Mouse (Mus musculus) urinary bladder, postnatal 36 days (tissue): ENCODE results near the gene Rabl6.

Experiments used
- DNase-seq, 2 experiments: peaks; one replicate each; pipeline ENCODE4 v3.0.0; 2022; ENCODE audit warnings: low spot score in 2 of 2, mixed read lengths in 1 of 2

Gene Rabl6

GRCm38 (mm10) chr2:25596765-25597510, 11.4 kb downstream of the Rabl6 start:
- DNase-seq: no peak

GRCm38 (mm10) chr2:25591863-25592262, 16.5 kb downstream of the Rabl6 start:
- DNase-seq: no peak

- no peak for DNase-seq
These were observed 20.0 kb downstream of the Rabl6 start for GRCm38 (mm10) chr2:25588227-25588907.

- no peak for DNase-seq
These were observed 21.0 kb downstream of the Rabl6 start for GRCm38 (mm10) chr2:25587290-25587689.

- DNase-seq: no peak
These were observed 22.7 kb downstream of the Rabl6 start for GRCm38 (mm10) chr2:25585601-25586000.

GRCm38 (mm10) chr2:25584856-25585255, 23.5 kb downstream of the Rabl6 start:
- DNase-seq: no peak

- no peak for DNase-seq
These were observed 24.2 kb downstream of the Rabl6 start for GRCm38 (mm10) chr2:25584152-25584551.

- no peak for DNase-seq
These were observed 24.8 kb downstream of the Rabl6 start for GRCm38 (mm10) chr2:25583571-25583970.

- no peak for DNase-seq
These were observed 25.2 kb downstream of the Rabl6 start for GRCm38 (mm10) chr2:25583120-25583481.

GRCm38 (mm10) chr2:25582466-25583119, 25.7 kb downstream of the Rabl6 start:
- DNase-seq: no peak

GRCm38 (mm10) chr2:25581901-25582301, 26.4 kb downstream of the Rabl6 start:
- no peak for DNase-seq

- peak in 1 of 2 experiments; percentile 56 for DNase-seq
These were observed 26.9 kb downstream of the Rabl6 start, which contains the start of gene Ajm1 for GRCm38 (mm10) chr2:25581294-25581864. Ajm1 (minus strand) TSS chr2:25581757.

GRCm38 (mm10) chr2:25580621-25581101, 27.7 kb downstream of the Rabl6 start:
- no peak for DNase-seq

GRCm38 (mm10) chr2:25579737-25580460, 28.4 kb downstream of the Rabl6 start:
- no peak for DNase-seq

GRCm38 (mm10) chr2:25578796-25579736, 29.3 kb downstream of the Rabl6 start:
- DNase-seq: no peak

GRCm38 (mm10) chr2:25577951-25578795, 30.1 kb downstream of the Rabl6 start:
- no peak for DNase-seq

GRCm38 (mm10) chr2:25576965-25577891, 31.1 kb downstream of the Rabl6 start:
- no peak for DNase-seq
